Mouse (Mus musculus): ENCODE results near the gene Pard3. TPM values are rescaled to one million over a fixed set of nuclear protein-coding genes. Genes with fewer than 3 reads are reported as not detected.

Pard3 gene
- polyA plus RNA-seq, 1 experiment, result 58.8 TPM

DNA sequence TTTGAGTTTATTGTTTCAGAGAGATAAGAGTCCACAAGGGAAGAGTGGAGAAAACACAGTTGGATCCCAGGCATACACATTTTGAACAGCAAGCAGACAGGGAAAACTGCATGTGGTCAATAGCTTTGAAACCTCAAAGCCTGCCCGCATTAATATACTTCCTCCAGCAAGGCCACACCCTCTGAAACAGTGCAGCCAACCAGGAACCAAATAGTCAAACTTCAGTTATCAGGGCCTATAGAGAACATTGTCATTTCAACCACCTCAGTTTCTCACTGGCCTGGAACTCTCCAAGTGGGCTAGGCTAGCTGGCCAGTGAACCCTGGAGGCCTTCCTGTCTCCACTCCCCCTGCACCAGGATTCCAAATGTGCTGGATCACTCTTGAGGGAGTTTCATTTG, 442.6 kb downstream of the Pard3 start:
- Histone ChIP-seq H3K4me1 (ENCODE audit: control insufficient read depth, insufficient read depth, low read length) (peaks cover 5% of the 10 kb centered on the region), H3K4me3 (replicated peaks; ENCODE audit: extremely low read depth, low read depth, low read length) (no peak overlapping the region)
- 48% methylated on average over 1 of the region's 1 CpGs for WGBS
- DNase-seq, result no peak
- TF ChIP-seq CTCF (IDR thresholded peaks at IDR 0.05; ENCODE audit: insufficient read depth, low read length) (no peak), POLR2A (IDR thresholded peaks at IDR 0.05; ENCODE audit: borderline replicate concordance, extremely low read depth, low read depth, low read length) (no peak)

GRCm38 (mm10) chr8:127511341-127511740, 447.6 kb downstream of the Pard3 start:
- DNase-seq, result no peak
- WGBS, result 96% methylated on average over 1 of the region's 1 CpGs
- H3K4me1 ChIP-seq (ENCODE audit: control insufficient read depth, insufficient read depth, low read length), result no peaks in the 10 kb centered on the region; the same call in 1 of the 2 replicates
- H3K4me3 ChIP-seq (replicated peaks; ENCODE audit: extremely low read depth, low read depth, low read length), result no peak overlapping the region
- no peak for TF ChIP-seq CTCF (IDR thresholded peaks at IDR 0.05; ENCODE audit: insufficient read depth, low read length)
- TF ChIP-seq POLR2A (IDR thresholded peaks at IDR 0.05; ENCODE audit: borderline replicate concordance, extremely low read depth, low read depth, low read length), result no peak

DNA sequence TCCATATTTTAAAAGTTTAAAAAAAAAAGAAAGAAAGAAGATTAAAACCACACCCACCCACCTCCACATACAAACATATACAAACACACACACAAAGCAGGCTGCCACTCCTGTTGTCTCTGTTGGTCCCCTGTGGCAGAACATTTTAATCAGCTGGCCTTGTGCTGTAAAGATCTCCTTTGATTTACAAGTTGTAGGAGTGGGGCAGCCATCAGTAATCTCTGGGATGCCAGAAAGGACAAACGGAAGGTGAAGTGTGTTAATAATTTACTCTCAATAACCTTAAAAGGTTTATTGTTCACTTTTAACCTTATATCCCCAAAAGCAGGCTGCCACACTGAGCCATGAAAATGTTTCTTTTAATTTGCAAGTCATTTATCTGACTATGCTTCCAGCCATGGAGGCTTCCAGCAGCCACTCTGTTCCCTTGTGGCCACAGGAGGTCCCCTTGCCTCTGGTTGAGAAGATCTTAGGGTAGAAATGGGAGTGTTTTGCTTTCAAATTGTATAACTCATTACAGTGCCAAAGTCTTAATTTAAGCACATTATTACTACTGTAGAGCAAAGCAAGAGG, 448.4 kb downstream of the Pard3 start:
- H3K4me1 ChIP-seq (ENCODE audit: control insufficient read depth, insufficient read depth, low read length), result no peaks in the 10 kb centered on the region; the same call in 1 of the 2 replicates
- 79% methylated on average over 1 of the region's 1 CpGs for WGBS
- TF ChIP-seq CTCF (IDR thresholded peaks at IDR 0.05; ENCODE audit: insufficient read depth, low read length) (no peak), POLR2A (IDR thresholded peaks at IDR 0.05; ENCODE audit: borderline replicate concordance, extremely low read depth, low read depth, low read length) (no peak)
- DNase-seq, result no peak
- no peak overlapping the region for H3K4me3 ChIP-seq (replicated peaks; ENCODE audit: extremely low read depth, low read depth, low read length)

DNA sequence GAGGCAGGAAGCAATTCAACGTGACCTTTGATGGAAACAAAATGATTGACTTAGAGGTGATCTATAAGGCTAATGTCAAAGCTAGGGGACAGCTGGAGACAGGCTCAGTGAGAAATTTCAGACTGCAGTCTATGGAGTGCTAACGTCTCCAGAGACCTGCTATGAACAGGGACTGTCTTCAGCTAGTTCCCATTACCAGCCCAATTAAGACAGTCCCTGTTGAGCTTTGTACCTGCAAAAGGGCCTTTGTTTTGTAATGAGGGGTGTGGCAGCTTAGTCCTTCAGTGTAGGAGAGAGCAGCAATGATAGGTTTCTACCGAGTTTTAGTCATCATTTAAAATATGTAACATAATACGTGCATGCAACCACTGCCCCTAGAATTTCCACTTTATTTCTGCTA, 448.9 kb downstream of the Pard3 start:
- TF ChIP-seq CTCF (IDR thresholded peaks at IDR 0.05; ENCODE audit: insufficient read depth, low read length), result no peak
- no peak for TF ChIP-seq POLR2A (IDR thresholded peaks at IDR 0.05; ENCODE audit: borderline replicate concordance, extremely low read depth, low read depth, low read length)
- H3K4me3 ChIP-seq (replicated peaks; ENCODE audit: extremely low read depth, low read depth, low read length), result no peak overlapping the region
- DNase-seq, result no peak
- 67% methylated on average over 4 of the region's 4 CpGs for WGBS
- no peaks in the 10 kb centered on the region; the same call in 1 of the 2 replicates for H3K4me1 ChIP-seq (ENCODE audit: control insufficient read depth, insufficient read depth, low read length)

GRCm38 (mm10) chr8:127514810-127515735, 451.4 kb downstream of the Pard3 start:
- Histone ChIP-seq H3K4me1 (ENCODE audit: control insufficient read depth, insufficient read depth, low read length) (no peaks in the 10 kb centered on the region; the same call in 1 of the 2 replicates), H3K4me3 (replicated peaks; ENCODE audit: extremely low read depth, low read depth, low read length) (no peak overlapping the region)
- no peak for DNase-seq
- 53% methylated on average over 7 of the region's 7 CpGs for WGBS
- TF ChIP-seq CTCF (IDR thresholded peaks at IDR 0.05; ENCODE audit: insufficient read depth, low read length) (no peak), POLR2A (IDR thresholded peaks at IDR 0.05; ENCODE audit: borderline replicate concordance, extremely low read depth, low read depth, low read length) (no peak)

DNA sequence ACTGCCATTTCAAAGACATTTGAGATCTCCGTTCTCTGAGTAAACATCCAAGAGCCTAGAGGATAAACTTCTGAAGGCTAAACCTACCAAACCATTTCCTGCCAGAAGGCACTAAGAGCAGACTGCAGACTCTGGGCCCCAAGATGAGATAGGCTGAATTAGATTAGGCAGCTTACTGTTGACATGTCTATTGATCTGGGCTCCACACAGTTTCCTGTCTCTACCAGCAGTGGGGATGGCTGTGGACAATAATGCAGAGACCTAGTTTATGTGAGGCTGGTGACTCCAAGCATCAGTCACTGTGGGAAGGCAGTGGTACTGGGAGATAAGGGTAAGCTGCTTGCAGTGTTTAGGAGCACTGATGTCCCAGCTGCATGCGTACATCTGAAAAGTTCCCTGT, 452.4 kb downstream of the Pard3 start:
- no peaks in the 10 kb centered on the region; the same call in 1 of the 2 replicates for H3K4me1 ChIP-seq (ENCODE audit: control insufficient read depth, insufficient read depth, low read length)
- WGBS, result 49% methylated on average over 2 of the region's 2 CpGs
- H3K4me3 ChIP-seq (replicated peaks; ENCODE audit: extremely low read depth, low read depth, low read length), result no peak overlapping the region
- no peak for TF ChIP-seq CTCF (IDR thresholded peaks at IDR 0.05; ENCODE audit: insufficient read depth, low read length)
- no peak for TF ChIP-seq POLR2A (IDR thresholded peaks at IDR 0.05; ENCODE audit: borderline replicate concordance, extremely low read depth, low read depth, low read length)
- DNase-seq, result no peak

GRCm38 (mm10) chr8:127525673-127526072, 462.0 kb downstream of the Pard3 start:
- 85% methylated on average over 4 of the region's 4 CpGs for WGBS
- no peak overlapping the region for H3K4me3 ChIP-seq (replicated peaks; ENCODE audit: extremely low read depth, low read depth, low read length)
- H3K4me1 ChIP-seq (ENCODE audit: control insufficient read depth, insufficient read depth, low read length), result no peaks in the 10 kb centered on the region
- no peak for DNase-seq
- no peak for TF ChIP-seq CTCF (IDR thresholded peaks at IDR 0.05; ENCODE audit: insufficient read depth, low read length)
- TF ChIP-seq POLR2A (IDR thresholded peaks at IDR 0.05; ENCODE audit: borderline replicate concordance, extremely low read depth, low read depth, low read length), result no peak

- 95% methylated on average over 2 of the region's 2 CpGs for WGBS
- TF ChIP-seq CTCF (IDR thresholded peaks at IDR 0.05; ENCODE audit: insufficient read depth, low read length) (no peak), POLR2A (IDR thresholded peaks at IDR 0.05; ENCODE audit: borderline replicate concordance, extremely low read depth, low read depth, low read length) (no peak)
- DNase-seq, result no peak
- Histone ChIP-seq H3K4me1 (ENCODE audit: control insufficient read depth, insufficient read depth, low read length) (no peaks in the 10 kb centered on the region), H3K4me3 (replicated peaks; ENCODE audit: extremely low read depth, low read depth, low read length) (no peak overlapping the region)
Observed at GRCm38 (mm10) chr8:127528315-127528714, 464.6 kb downstream of the Pard3 start.

- no peak for DNase-seq
- 86% methylated on average over 2 of the region's 2 CpGs for WGBS
- H3K4me1 ChIP-seq (ENCODE audit: control insufficient read depth, insufficient read depth, low read length), result no peaks in the 10 kb centered on the region
Observed at GRCm38 (mm10) chr8:127529746-127530145, 466.1 kb downstream of the Pard3 start.

More at GRCm38 (mm10) chr8:127529746-127530145, 466.1 kb downstream of the Pard3 start:
- no peak overlapping the region for H3K4me3 ChIP-seq (replicated peaks; ENCODE audit: extremely low read depth, low read depth, low read length)
- no peak for TF ChIP-seq CTCF (IDR thresholded peaks at IDR 0.05; ENCODE audit: insufficient read depth, low read length)
- TF ChIP-seq POLR2A (IDR thresholded peaks at IDR 0.05; ENCODE audit: borderline replicate concordance, extremely low read depth, low read depth, low read length), result no peak

All from lung, adult 2 months (tissue).